Mouse (Mus musculus) thymus, postnatal 4 days (tissue): Measurements from ENCODE around the gene Padi2.

Source experiments
- DNase-seq: peaks from one replicate; pipeline ENCODE4 v3.0.0; 2021

Gene Padi2

DNA sequence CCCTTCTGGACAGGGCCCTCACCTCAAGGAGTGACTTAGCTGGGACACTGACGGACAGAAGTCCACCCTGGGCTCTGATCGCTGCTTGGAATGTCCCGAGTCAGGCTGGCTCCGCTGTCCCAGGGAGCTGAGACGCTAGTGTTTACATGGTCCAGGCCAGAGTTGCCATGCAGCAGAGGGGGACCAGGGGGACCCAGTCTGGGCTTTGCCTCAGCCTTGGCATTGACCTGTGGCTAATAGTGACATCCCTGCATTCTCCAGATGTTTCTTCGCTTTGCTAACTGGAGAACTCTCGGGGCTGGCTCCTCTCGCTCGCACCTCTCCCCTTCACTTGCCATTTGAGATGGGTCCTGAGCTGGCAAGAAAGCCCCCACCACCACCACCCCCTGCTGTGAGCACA, 22.2 kb downstream of the Padi2 start:
- DNase-seq: no peak

DNA sequence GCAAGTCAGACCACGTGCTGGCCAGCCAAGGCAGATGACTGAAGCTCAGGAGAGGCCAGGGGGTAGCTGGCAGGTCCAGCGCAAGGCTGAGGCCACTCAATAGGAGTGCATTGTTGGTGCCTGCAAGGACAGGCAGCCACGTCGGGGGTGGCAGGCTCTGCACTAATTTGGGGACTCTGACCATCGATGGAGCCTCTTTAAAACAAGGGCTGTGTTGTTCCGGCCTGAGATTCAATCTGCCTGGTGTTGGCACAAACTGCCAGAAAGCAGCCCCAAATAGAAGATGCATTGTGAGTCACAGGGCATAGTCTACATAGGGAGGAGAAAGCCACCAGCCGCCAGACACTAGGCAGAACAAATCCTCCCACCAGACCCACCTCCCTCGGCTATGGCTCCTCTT, 23.6 kb downstream of the Padi2 start:
- DNase-seq: no peak

DNA sequence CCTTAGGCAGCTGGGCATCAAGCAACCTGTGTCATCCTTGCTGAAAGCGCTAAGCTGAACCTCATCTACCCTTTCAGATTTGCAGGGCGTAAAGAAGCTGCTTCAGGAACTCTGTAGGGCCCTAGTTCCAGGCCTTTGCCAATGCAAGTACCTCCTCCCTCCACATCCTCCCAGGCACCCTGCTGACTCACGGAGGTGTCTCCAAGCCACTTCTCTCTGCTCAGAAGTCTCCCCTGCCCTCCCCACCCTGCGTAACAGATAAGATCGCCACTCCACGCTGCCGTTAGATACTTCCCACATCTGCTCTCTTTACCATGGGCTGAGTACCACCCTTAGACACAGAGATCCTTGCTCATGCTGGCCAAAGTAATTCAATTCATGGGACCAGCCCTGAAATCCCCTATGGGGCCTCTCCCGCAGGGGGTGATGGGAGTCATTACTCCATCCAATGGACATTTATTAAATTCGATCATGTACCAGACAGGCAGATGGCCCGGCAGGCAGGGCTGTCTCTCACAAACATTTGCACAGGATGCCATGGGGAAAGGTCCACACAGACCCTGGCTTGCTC, 24.8 kb downstream of the Padi2 start:
- DNase-seq: peak; percentile 49

DNA sequence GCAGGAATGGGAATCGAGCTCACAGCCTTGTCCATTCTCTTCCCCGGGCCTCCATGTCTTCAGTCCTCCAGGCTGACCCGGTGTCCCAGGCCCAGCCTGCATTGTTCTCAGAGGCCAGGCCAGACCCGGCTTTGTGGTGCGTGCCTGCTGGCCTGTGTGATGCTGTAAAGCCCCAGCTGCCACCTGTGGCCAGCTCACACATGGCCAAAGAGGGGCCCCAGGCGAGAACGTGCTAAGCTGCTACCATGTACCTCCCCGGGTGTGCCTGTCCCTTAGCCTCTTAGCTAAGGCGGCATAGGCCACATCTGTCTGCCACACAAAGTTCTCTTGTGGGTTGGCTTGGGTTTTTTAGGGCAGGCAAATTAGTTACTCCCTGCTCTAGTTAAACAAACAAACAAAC, 29.5 kb downstream of the Padi2 start:
- DNase-seq: no peak

DNA sequence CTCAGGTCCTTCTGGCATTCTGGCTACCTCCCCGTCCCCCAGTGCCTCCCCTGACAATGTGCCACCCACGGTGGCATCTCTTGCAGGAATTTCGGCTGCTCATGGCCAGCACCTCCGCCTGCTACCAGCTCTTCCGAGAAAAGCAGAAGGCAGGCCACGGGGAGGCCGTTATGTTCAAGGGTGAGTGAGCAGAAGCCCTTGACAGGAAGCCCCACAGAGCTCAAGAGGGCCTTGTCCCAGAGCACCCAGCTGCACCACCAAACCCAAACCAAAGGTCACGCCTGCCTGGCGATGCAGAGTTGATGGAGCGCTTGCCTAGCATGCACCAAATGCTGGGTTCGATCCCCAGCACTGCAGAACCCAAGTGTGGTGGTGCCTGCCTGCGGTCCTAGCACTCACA, 38.2 kb downstream of the Padi2 start:
- peak; percentile 71 for DNase-seq

DNA sequence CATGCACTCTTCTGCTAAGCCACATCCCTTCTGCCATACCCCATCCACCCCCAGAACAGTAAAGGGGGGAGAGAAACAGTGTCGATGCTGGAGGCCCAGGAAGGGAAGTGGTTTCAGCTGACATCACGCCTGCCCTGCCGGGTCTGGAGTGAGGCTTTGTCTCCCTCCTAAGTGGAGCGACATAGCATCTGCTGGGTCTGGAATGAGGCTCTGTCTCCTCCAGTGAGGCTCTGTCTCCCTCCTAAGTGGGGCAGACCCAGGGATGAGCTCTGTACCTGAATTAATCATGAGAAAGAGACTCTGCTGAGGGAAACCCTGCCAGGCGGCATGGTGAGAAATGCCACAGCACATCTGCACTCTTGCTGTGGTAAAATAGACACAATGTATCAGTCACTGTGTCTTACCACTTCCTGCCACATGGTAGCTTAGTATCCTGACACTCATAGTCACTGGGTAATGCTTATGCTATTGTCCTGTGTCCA, 38.9 kb downstream of the Padi2 start:
- peak; percentile 82 for DNase-seq

DNA sequence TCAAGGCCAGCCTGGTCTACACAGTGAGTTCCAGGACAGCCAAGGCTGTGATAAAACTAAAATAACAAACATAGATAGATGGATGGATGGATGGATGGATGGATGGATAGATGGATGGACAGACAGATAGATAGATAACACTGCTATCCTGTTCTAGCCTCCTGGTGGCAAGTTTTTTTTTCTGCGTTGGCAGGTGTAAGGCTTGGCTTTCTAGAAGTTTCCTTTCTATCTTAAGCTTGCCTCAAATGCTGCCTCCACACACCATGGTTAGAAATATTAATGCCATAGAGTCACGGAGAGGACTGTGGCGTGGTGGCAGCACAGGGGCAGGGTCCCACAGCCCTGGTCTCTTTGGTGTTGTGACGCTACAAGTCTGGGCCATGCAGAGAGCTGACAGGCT, 39.4 kb downstream of the Padi2 start:
- peak; percentile 52 for DNase-seq

DNA sequence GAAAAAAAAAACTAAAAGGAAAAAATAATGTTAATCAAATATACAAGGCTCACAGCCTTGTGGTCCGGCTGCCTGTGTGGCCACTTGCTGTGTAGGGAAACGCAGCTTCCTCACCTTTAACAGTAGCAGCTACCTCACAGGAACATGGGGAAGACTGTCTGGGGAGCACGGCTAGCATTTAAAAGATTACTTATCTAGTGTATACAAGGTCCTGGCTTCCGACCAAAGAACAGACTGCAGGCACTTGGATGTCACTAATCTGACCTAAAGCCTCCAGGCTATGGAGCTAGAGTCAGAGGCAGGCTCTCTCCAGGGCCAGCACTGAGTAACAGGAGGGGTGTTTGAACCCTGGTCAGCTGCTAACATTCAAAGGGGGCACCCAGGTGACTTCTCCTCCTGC, 39.9 kb downstream of the Padi2 start:
- DNase-seq: peak; percentile 51

DNA sequence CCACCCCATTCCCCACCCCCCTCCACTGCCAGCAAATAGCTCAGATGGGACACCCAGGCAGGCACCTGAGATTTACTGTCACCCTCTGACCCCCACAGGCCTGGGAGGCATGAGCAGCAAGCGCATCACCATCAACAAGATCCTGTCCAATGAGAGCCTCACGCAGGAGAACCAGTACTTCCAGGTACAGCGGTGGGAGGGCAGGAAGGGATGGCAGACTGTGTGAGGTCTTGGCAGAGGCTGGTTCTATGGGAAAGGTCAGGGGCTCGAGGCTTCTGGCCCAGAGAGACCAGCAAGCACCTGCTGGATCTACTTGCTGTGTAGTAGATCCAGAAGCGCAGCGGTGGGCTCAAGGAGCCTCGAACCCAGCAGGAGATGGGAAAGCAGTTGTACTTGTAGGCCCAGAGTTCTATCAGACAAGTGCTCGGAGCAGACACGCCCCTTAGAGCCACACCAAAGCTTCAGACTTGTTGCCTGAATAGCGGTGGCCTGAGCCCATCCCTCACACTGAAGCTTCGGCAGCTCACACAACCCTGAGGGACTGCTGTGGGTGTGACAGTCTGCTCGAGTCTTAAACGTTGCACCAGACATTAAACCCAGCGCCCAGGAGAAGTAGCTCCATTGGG, 40.5 kb downstream of the Padi2 start:
- no peak for DNase-seq

DNA sequence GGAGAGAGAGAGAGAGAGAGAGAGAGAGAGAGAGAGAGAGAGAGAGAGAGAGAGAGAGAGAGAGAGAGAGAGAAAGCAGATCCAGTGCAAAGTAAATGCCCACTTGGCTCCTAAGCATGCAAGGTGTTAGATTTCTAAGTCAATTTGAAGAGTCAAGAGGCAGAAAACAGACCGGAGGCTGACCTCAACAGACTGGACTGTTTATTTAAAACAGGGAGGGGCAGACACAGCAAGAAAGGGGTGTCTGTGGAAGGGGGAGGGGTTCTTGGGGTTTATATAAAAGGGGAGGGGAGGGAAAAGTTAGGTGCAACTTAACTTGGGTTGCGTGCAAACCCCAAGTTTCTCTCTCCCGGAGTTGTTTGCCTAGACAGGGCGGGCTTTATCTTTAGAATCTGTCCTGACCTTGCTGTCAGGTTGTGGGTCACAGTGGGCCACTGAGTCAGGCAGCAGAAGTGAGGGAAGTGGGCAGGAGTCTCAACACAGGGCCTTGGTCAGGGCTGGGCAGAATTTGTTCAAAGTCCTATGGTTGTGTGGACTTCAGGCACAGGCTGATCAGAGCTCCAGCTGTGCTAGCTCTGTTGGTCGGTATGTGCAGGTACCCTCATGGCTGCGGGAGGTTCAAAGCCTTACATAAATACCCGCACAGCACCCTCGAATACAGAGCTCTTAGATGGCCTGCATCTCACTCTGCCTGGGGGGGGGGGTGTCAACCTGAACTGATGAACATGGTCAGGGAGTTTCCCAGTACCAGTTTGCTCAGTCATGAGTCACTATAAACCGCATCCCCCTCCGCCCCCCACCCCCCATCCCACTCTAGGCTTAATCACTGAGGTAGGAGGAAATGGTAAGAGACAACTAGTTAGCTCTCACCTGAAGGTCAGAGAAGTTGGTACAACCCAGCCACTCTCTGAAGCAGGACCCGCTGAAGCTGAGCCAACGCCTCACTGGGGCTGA, 41.6 kb downstream of the Padi2 start:
- DNase-seq: no peak

DNA sequence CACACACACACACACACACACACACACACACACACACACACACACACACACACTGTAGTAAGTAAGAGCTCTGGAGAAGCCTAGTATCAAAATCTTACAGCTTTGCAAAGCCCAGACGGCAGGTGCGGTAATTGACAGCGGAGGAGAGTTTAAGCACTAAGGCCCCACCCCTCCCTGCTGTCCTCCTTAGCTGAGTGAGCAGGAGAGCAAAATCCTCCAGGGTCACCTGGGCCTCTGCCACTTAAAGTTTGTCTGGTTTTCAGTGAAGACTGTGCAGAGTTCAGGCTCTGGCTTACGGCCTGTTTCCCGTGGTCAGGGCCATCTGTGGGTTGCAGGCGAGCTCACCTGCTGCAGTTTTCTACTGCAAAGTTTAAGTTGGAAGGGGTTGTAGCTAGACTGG, 42.3 kb downstream of the Padi2 start:
- peak; percentile 69 for DNase-seq

DNA sequence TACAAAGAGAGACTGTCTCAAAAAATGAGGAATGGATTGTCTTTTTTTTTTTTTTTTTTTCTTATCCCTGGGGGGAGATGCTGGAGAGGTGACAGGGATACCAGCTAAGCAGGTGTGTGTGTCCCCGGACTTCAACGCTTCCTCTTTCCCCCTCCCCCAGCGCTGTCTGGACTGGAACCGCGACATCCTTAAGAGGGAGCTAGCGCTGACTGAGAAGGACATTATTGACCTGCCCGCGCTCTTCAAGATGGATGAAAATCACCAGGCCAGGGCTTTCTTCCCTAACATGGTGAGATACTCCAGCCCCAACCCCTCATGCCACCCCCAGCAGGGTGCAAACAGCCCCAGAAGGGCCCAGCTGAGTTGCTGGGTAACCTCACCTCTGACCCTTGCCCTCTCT, 42.9 kb downstream of the Padi2 start:
- peak; percentile 61 for DNase-seq

DNA sequence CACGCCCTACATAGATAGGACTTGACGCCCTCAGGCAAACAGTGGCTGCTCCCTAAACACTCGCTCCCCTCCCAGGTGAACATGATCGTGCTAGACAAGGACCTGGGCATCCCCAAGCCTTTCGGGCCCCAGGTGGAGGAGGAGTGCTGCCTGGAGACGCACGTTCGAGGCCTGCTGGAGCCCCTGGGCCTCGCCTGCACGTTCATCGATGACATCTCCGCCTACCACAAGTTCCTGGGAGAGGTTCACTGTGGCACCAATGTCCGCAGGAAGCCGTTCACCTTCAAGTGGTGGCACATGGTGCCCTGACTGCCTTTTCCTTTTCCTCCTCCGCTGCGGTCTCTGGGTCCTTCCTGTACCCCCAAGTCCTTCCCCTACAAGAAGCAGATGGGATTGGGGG, 43.5 kb downstream of the Padi2 start:
- peak; percentile 48 for DNase-seq

DNA sequence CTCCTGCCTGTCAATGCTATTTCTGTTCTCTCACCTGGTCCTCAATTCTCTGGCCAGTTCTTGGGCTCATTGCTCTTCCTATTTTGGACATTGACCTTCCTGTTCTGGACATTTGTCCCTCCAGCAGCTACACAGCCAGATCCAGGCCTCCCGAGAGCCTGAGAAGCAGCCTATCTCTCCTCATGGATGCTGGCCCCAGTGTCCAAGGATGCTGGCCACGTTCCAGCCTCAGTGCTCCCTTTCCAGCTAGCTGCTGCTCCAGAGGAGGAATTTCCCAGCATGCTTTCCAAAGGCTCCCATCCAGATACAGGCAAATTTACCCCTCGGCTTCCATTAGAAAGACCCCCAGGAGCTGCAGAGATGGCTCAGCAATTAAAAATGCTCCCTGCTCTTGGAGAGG, 44.4 kb downstream of the Padi2 start:
- DNase-seq: no peak

DNA sequence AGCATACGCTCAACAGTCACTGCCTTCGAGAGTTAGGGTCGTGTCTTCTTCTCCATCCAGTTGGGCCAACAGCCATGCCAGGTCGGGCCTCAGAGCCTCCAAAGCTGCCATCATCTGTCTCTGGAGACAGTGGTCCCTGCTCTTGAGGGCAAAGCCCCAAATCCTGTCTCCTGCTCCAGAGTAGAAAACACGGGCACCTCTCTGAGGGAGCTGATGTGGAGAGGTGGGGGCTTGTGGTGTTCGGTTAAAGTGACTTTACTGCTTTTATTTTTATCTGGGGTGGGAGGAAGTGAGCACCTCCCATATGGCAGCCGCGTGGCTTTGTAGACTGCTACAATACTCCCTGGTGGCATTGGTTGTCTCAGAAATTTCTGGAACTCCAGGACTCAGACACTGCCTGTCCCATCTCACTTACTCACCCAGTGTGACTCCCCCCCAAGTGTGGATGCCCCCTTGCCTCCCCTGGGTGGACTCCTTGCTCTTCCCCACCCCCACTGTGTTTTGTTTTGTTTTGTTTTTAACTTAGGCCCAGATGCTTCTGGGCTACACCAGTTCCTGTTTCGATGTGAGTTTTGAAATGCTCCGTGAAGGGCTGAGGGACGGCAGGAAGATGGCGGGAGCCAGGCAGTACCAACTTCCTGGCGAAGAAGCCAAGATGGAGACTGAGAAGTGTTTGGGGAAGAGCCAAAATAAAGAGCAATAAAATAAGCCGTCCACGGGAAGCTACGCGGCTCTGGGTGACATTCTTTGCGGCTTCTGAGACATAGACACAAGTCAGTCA, 45.9 kb downstream of the Padi2 start:
- DNase-seq: peak; percentile 60

DNA sequence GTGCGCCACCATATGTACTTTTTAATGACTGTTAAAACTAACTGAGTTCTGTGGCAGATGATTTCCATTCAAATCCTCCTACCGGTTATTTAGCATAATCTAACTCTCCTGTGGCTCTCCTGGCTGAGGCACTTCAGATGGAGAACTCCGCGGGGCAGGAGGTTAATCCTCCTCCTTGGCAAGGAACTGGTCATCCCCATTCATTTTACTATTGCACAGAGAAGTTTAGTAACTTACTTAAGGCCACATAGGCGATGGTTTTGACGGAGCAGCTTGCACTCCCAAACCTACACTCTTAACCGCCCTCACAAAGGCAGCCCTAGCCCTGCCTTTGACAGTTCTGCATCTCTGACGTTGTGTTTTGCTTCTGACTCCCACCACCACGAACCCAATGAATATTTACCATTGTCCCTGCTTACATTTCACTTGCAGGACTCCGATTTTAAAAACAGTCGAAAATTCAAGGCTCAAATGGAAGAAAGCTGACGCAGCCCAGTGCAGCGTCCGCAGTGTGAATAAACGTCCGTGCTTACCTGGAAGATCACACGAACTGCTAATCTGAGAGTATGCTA, 51.1 kb downstream of the Padi2 start:
- no peak for DNase-seq

DNA sequence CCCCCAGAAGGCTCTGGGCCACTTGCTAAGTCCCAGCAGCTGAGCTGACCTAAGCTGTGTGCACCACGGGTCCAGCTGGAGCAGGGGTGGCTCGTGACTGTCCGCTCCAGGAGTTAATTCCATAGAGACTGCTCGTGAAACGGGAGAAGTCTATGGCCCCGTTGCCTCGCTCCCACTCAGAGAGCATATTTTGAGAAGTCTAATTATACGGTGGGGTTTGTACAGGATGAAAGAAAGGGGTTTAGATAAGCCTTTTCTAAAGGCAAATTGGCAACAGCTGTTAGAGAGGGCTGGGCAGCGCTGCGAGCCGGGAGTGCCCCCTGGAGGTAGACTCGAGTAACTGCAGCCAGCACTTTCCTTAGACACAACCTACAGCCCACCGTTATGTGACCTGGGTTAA, 51.6 kb downstream of the Padi2 start:
- peak; percentile 89 for DNase-seq

DNA sequence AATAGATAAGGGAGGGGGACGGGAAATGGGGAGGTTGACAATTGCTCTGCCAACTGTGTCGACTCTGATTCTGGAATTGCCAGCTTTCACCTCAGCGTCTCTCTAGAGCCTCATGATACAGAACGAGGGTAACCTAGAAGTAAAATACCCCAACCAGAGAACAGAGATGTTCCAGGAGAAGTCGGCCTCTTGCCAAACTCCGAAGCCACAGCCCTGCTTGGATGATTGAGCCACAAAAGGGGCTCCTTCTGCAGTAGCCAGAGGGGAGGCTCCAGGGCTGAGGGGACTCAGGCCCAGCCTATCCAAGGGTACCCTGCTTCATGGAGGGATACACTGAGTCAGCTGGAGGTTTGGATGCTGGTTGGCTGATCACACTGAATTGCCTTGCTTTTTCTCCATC, 52.2 kb downstream of the Padi2 start:
- no peak for DNase-seq

DNA sequence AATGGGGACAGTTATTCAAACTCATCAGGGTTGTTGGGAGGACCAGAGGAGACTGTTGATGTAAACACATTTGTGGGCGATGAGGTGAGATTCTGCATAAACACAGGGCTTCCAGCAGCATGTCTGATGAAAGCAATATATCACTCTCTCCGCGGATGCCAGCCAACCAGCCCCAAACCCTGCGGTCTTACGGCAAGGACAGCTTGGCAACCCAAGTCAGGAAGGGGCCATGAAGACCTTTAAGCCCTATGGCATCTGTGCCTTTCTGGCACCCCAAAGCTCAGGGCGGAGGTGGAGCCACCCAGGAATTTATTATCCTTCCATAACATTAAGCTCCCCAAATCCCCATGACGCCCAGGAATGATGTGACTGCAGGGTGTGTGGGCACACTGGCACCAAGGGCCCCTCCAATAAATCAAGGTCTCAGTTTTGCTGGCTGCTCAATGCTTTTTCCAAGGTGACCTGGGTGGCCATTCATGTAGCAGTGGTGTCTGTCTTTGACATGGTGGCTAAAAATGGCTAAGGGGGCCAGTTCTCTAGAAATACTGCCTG, 53.1 kb downstream of the Padi2 start:
- no peak for DNase-seq

DNA sequence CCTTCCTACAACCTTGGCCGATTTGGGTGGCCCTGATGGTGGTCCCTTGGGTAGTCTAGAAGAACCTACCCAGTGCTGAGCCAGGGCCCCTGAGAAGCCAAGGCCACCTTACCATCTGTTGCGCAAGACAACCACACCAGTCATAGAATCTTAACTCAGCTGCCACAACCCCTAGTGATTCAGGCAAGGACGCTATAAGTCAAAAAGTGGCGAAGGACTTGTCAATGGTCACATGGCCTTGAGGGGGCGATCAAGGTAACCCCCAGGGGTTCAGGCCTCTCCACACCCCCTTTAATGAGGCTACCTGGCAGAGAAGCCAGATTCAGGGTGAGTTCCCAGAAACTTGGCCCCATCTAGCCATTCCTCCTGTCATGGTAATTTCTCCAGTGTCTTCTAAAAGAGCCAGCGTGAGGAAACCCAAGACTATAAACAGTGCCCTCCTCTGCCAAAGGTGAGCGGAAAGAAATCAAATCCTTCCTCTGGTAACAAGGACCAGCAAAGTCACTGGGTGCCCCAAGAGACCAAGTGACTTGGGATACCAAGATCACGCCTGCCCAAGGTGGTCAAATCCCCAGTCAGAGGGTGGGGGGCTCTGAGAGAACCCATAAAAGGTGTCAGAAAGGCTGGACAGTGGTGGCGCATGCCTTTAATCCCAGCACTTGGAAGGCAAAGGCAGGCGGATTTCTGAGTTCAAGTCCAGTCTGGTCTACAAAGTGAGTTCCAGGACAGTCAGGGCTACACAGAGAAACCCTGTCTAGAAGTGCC, 53.8 kb downstream of the Padi2 start:
- no peak for DNase-seq

DNA sequence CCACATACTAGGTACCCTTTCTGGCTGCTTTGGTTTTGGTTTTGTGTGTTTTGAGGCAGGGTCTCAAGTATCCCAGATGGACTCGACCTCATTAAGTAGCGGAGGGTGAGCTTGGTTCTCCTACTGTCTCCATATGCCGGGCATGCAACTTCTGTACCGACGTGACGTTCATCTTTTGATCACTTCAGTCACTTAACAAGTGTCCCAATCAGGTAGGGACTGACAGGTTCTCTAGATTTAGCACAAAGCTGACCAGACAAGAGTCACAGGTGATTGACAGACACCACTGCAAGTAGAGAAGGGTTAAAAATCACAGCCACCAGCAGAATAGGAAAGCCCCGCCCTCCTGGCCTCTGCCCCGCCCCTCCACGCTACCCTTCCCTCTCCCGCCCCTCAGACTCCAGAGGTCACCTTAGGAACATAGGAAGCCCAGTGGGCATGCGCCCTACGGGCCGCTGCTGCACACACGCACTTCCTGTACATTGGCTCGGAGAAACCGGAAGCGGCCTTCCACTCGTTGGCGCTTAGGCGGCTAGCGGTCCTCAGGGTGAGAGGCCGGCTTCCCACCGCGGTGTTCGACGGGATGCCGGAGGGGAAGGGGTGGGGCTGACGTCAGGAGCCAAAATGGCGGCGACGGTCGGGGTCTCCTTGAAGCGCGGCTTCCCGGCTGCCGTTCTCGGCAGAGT, 54.8 kb downstream of the Padi2 start, which contains the start of gene Sdhb:
Gene Sdhb, plus strand, starts transcription at position 423 of the 686 bp plus-strand sequence.
- peak; percentile 92 for DNase-seq
